Mouse (Mus musculus) right cerebral cortex, adult 18-20 months (tissue): ENCODE measurements around the gene Jph3.

Experiments used
- DNase-seq: peaks from one replicate; pipeline ENCODE4 v3.0.0; 2022; ENCODE audit warnings: mixed read lengths

Jph3 gene

GRCm38 (mm10) chr8:121730646-121731045 is 1.2 kb downstream of the Jph3 start:
- DNase-seq = peak; percentile 34

- no peak for DNase-seq
Measured at GRCm38 (mm10) chr8:121731060-121731459, 1.6 kb downstream of the Jph3 start.

- peak; percentile 78 for DNase-seq
Measured at GRCm38 (mm10) chr8:121731471-121732333, 2.3 kb downstream of the Jph3 start.

- DNase-seq = no peak
Measured at GRCm38 (mm10) chr8:121732334-121732665, 2.9 kb downstream of the Jph3 start.

- peak; percentile 89 for DNase-seq
Measured at GRCm38 (mm10) chr8:121734262-121734661, 4.8 kb downstream of the Jph3 start.

GRCm38 (mm10) chr8:121736236-121736635 is 6.8 kb downstream of the Jph3 start:
- no peak for DNase-seq

GRCm38 (mm10) chr8:121740721-121741120 is 11.3 kb downstream of the Jph3 start:
- peak; percentile 46 for DNase-seq

GRCm38 (mm10) chr8:121749501-121749900 is 20.1 kb downstream of the Jph3 start:
- DNase-seq = no peak

- DNase-seq = no peak
Measured at GRCm38 (mm10) chr8:121750512-121750911, 21.1 kb downstream of the Jph3 start.

GRCm38 (mm10) chr8:121751407-121751806 is 22.0 kb downstream of the Jph3 start:
- DNase-seq = no peak

GRCm38 (mm10) chr8:121758470-121758869 is 29.0 kb downstream of the Jph3 start:
- peak; percentile 41 for DNase-seq

GRCm38 (mm10) chr8:121760484-121760883 is 31.1 kb downstream of the Jph3 start:
- DNase-seq = no peak

GRCm38 (mm10) chr8:121761480-121761879 is 32.1 kb downstream of the Jph3 start:
- DNase-seq = no peak

GRCm38 (mm10) chr8:121762999-121763699 is 33.7 kb downstream of the Jph3 start:
- DNase-seq = no peak

- no peak for DNase-seq
Measured at GRCm38 (mm10) chr8:121763700-121764013, 34.2 kb downstream of the Jph3 start.

- DNase-seq = peak; percentile 37
Measured at GRCm38 (mm10) chr8:121765594-121766138, 36.2 kb downstream of the Jph3 start.

GRCm38 (mm10) chr8:121769095-121769494 is 39.7 kb downstream of the Jph3 start:
- DNase-seq = no peak

- DNase-seq = no peak
Measured at GRCm38 (mm10) chr8:121769621-121770020, 40.2 kb downstream of the Jph3 start.

GRCm38 (mm10) chr8:121770845-121771752 is 41.7 kb downstream of the Jph3 start:
- DNase-seq = peak; percentile 60

GRCm38 (mm10) chr8:121773876-121774275 is 44.5 kb downstream of the Jph3 start:
- DNase-seq = no peak

GRCm38 (mm10) chr8:121782493-121782892 is 53.1 kb downstream of the Jph3 start:
- no peak for DNase-seq

- peak; percentile 84 for DNase-seq
Measured at GRCm38 (mm10) chr8:121786542-121786941, 57.1 kb downstream of the Jph3 start.

- DNase-seq = no peak
Measured at GRCm38 (mm10) chr8:121788786-121789185, 59.4 kb downstream of the Jph3 start.
